Mouse (Mus musculus): ENCODE data around the gene Slc6a21.

Gene Slc6a21

GRCm38 (mm10) chr7:45255822-45256221 lies 21.5 kb upstream of the Slc6a21 start:
- 72% methylated on average over 7 of the region's 7 CpGs for WGBS

GRCm38 (mm10) chr7:45257063-45257840 lies 20.1 kb upstream of the Slc6a21 start:
- 47% methylated on average over 11 of the region's 11 CpGs for WGBS

- 88% methylated on average over 8 of the region's 8 CpGs for WGBS
Measured at GRCm38 (mm10) chr7:45259281-45259680, 18.0 kb upstream of the Slc6a21 start.

GRCm38 (mm10) chr7:45262266-45262665 lies 15.0 kb upstream of the Slc6a21 start:
- 39% methylated on average over 7 of the region's 7 CpGs for WGBS

GRCm38 (mm10) chr7:45263006-45263607 lies 14.2 kb upstream of the Slc6a21 start:
- 56% methylated on average over 7 of the region's 7 CpGs for WGBS

GRCm38 (mm10) chr7:45264348-45264747 lies 13.0 kb upstream of the Slc6a21 start:
- WGBS, result 86% methylated on average over 3 of the region's 3 CpGs

GRCm38 (mm10) chr7:45265518-45265917 lies 11.8 kb upstream of the Slc6a21 start:
- WGBS, result 73% methylated on average over 1 of the region's 1 CpGs

- 74% methylated on average over 10 of the region's 10 CpGs for WGBS
Measured at GRCm38 (mm10) chr7:45272786-45273412, 4.4 kb upstream of the Slc6a21 start.

GRCm38 (mm10) chr7:45273672-45274071 lies 3.6 kb upstream of the Slc6a21 start:
- WGBS, result 92% methylated on average over 8 of the region's 8 CpGs

GRCm38 (mm10) chr7:45286486-45286885 lies 9.2 kb downstream of the Slc6a21 start:
- WGBS, result 90% methylated on average over 13 of the region's 13 CpGs

GRCm38 (mm10) chr7:45296626-45297025 lies 19.3 kb downstream of the Slc6a21 start:
- WGBS, result 25% methylated on average over 1 of the region's 1 CpGs

GRCm38 (mm10) chr7:45297563-45297962 lies 20.2 kb downstream of the Slc6a21 start:
- 33% methylated on average over 3 of the region's 3 CpGs for WGBS

GRCm38 (mm10) chr7:45299752-45300151 lies 22.4 kb downstream of the Slc6a21 start:
- 5% methylated on average over 5 of the region's 5 CpGs for WGBS

- WGBS, result 6% methylated on average over 6 of the region's 6 CpGs
Measured at GRCm38 (mm10) chr7:45300270-45300669, 23.0 kb downstream of the Slc6a21 start.

- WGBS, result 45% methylated on average over 8 of the region's 8 CpGs
Measured at GRCm38 (mm10) chr7:45302626-45303025, 25.3 kb downstream of the Slc6a21 start.

GRCm38 (mm10) chr7:45304869-45305268 lies 27.6 kb downstream of the Slc6a21 start:
- 44% methylated on average over 13 of the region's 13 CpGs for WGBS

GRCm38 (mm10) chr7:45305275-45305674 lies 28.0 kb downstream of the Slc6a21 start:
- WGBS, result 20% methylated on average over 17 of the region's 17 CpGs

- WGBS, result 76% methylated on average over 15 of the region's 15 CpGs
Measured at GRCm38 (mm10) chr7:45308551-45309240, 31.4 kb downstream of the Slc6a21 start.

GRCm38 (mm10) chr7:45309455-45309854 lies 32.1 kb downstream of the Slc6a21 start:
- 21% methylated on average over 9 of the region's 9 CpGs for WGBS

GRCm38 (mm10) chr7:45312023-45312422 lies 34.7 kb downstream of the Slc6a21 start:
- WGBS, result 83% methylated on average over 8 of the region's 8 CpGs

- 33% methylated on average over 10 of the region's 10 CpGs for WGBS
Measured at GRCm38 (mm10) chr7:45312686-45313453, 35.6 kb downstream of the Slc6a21 start.
